Mouse (Mus musculus) liver, embryonic 11.5 days (tissue): Measurements from ENCODE around the gene Bcar3. TPM values are rescaled to one million over a fixed set of nuclear protein-coding genes. Genes with fewer than 3 reads are reported as not detected.
"Not testable (repeated sequence)": the region's sequence is repeated elsewhere in the genome, so short reads cannot be mapped to it uniquely, and the experiment has no call there.

Source experiments
- ATAC-seq: fragments of 200-750 bp; cut with Nextera tagmentation; replicated peaks from 2 replicates; pipeline ENCODE4 v1.8.0; 2017; ENCODE audit warnings: moderate number of reproducible peaks, mild to moderate bottlenecking, moderate TSS enrichment, moderate library complexity; ENCODE audit not compliant: low FRiP score
- DNase-seq: peaks from one replicate; pipeline ENCODE4 v3.0.0-alpha.2; 2017; ENCODE audit warnings: low spot score
- H3K27ac ChIP-seq: fragments of 300-500 bp; sonication (generic); 2 replicates; pipeline ENCODE4 v1.5.1; 2014; ENCODE audit warnings: mild to moderate bottlenecking, low read depth, low read length, control low read depth
- H3K27me3 ChIP-seq: fragments of 300-500 bp; sonication (generic); replicated peaks from 2 replicates; pipeline ENCODE4 v1.6.1; 2014; ENCODE audit warnings: low read length, mixed read lengths; ENCODE audit not compliant: control insufficient read depth, insufficient read depth
- H3K36me3 ChIP-seq: fragments of 300-500 bp; sonication (generic); 2 replicates; pipeline ENCODE4 v1.6.1; 2014; ENCODE audit warnings: mild to moderate bottlenecking, low read length, moderate library complexity, mixed read lengths; ENCODE audit not compliant: control insufficient read depth, insufficient read depth
- H3K4me1 ChIP-seq: fragments of 300-500 bp; sonication (generic); replicated peaks from 2 replicates; pipeline ENCODE4 v1.6.1; 2014; ENCODE audit warnings: low read length, mixed read lengths; ENCODE audit not compliant: control insufficient read depth, insufficient read depth
- H3K4me2 ChIP-seq: fragments of 300-500 bp; sonication (generic); 2 replicates; pipeline ENCODE4 v1.6.1; 2014; ENCODE audit warnings: mild to moderate bottlenecking, control low read depth, moderate library complexity
- H3K4me3 ChIP-seq: fragments of 300-500 bp; sonication (generic); 2 replicates; pipeline ENCODE4 v1.5.1; 2014; ENCODE audit warnings: low read depth, low read length, control low read depth
- H3K9ac ChIP-seq: fragments of 300-500 bp; sonication (generic); 2 replicates; pipeline ENCODE4 v1.6.1; 2014; ENCODE audit warnings: low read depth, low read length, control low read depth
- H3K9me3 ChIP-seq: fragments of 300-500 bp; sonication (generic); 2 replicates; pipeline ENCODE4 v1.6.1; 2016; ENCODE audit warnings: low read length, inconsistent platforms, mixed read lengths; ENCODE audit not compliant: control insufficient read depth
- WGBS: fragments of 180-500 bp; shearing (Covaris S2); extraction: QIAGEN DNeasy Blood & Tissue Kit; methylation state at CpG from one replicate; pipeline ENCODE4 v1.1.7; 2014; 5-methylcytosine and 5-hydroxymethylcytosine counted together
- polyA plus RNA-seq: library from polyadenylated mRNA; unstranded; fragments of >200 nt; fragmentation: Nextera tagmentation; extraction: Ambion mirVana; gene quantifications from 2 replicates; pipeline ENCODE4 v1.2.1, GENCODE M21; 2014

Gene Bcar3
- polyA plus RNA-seq, 1 experiment from 2014 or later = 10.1 TPM

DNA sequence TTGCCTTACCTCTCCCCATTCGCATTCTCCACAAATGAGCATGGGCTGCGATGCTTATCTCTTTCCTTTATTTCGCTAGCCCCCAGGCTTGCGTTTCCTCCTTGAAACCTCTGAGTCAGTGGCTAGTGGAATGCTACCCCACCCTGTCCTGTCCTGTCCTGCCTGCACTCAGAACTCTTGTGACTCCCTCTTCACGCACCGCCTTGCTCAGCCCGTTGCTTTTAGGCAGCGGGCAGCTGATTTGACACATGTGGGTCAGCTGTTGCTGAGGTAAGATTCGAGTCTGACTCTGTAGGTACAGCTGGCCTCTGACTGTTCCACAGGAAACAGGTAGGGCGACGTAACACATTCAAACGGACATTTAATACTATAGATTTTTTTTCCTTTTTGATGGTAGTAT, 97.9 kb downstream of the Bcar3 start:
- no peak overlapping the region for H3K4me3 ChIP-seq
- DNase-seq (no peak), ATAC-seq (no peak)
- no peak overlapping the region for H3K4me2 ChIP-seq
- no peaks in the 10 kb centered on the region for H3K4me1 ChIP-seq
- no peaks in the 10 kb centered on the region for H3K9me3 ChIP-seq
- H3K9ac ChIP-seq = no peak overlapping the region
- H3K27me3 ChIP-seq = no peaks in the 10 kb centered on the region
- H3K36me3 ChIP-seq = no peaks in the 10 kb centered on the region
- 43% methylated on average over 12 of the region's 12 CpGs for WGBS
- no peak overlapping the region for H3K27ac ChIP-seq

GRCm38 (mm10) chr3:122393411-122393810, 99.5 kb downstream of the Bcar3 start:
- ATAC-seq, H3K36me3 ChIP-seq, H3K27ac ChIP-seq, H3K4me3 ChIP-seq, H3K9ac ChIP-seq, DNase-seq, H3K4me2 ChIP-seq, H3K9me3 ChIP-seq, H3K27me3 ChIP-seq, H3K4me1 ChIP-seq: not testable (repeated sequence)
- 52% methylated on average over 4 of the region's 4 CpGs for WGBS

DNA sequence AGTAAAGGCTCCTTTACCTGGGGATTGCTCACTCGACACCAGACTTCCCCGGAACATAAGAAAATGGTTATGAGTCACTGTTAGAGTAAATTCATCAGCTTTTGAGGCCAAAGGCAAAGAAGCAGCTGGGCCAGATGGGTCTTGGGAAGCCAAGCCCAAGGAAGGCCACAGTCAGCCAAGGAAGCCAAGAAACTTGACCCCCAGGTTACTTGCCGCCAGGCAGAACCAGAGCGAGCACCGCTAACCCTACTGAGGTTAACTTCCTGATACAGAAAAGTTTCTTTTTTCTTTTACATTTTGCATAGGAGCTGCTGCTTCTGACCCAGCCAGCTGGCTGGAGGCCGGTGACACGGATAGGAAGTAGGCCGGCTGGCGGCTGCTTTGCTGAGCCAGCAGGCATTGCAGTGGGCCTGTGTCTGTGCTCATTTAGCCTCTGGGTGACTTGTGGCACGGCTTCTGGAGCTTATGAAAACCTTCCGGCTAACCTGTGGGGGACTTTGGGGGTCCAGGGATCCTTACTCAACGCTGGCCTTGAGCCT, 100.0 kb downstream of the Bcar3 start:
- H3K4me2 ChIP-seq = no peak overlapping the region
- no peaks in the 10 kb centered on the region for H3K4me1 ChIP-seq
- no peak overlapping the region for H3K9ac ChIP-seq
- H3K36me3 ChIP-seq = no peaks in the 10 kb centered on the region
- no peak overlapping the region for H3K27ac ChIP-seq
- DNase-seq (no peak), ATAC-seq (no peak)
- no peaks in the 10 kb centered on the region for H3K27me3 ChIP-seq
- no peak overlapping the region for H3K4me3 ChIP-seq
- 84% methylated on average over 12 of the region's 12 CpGs for WGBS
- H3K9me3 ChIP-seq = no peaks in the 10 kb centered on the region

DNA sequence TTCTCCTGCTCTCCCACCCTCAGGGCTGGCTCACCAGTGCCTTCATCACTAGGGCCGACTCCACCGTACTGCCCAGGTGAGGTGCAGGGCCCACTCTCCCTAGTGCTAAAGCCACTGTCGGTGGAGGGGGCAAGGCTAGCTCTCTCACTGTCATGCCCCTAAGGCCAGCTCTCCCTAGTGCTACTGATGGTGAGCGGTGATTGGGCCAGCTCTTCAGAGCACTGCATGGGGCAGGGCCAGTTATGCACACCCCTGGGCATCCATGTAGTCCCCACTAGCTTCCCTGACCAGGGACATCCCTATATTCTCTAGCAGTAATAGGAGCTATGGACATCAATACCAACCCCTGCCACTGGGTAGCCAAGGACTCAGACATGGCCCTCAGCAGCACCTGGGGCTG, 103.0 kb downstream of the Bcar3 start:
- no peak overlapping the region for H3K9ac ChIP-seq
- H3K4me2 ChIP-seq = no peak overlapping the region
- WGBS = 85% methylated on average over 4 of the region's 4 CpGs

DNA sequence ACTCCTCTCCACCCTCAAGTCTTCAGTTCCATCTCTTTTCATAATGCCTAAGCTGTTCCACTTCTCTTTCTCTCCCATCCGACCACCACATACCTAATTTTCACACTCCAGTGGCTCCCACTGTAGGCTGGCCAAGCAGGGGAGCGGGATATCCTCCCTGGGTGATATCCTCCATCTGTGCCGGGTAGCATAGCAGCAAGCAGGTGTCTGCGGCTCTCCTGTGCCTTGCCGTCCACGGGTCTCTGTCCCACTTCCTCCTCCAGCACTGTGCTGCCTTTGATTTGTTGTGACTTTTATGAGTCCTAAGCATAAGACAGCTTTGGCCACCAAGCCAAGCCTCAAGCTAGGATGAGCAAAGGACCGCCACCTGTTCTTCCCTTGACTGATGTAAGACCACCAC, 103.5 kb downstream of the Bcar3 start:
- WGBS = 80% methylated on average over 7 of the region's 7 CpGs
- Histone ChIP-seq H3K4me1 (peaks cover 7% of the 10 kb centered on the region), H3K36me3 (no peaks in the 10 kb centered on the region), H3K4me3 (no peak overlapping the region), H3K9ac (no peak overlapping the region), H3K9me3 (no peaks in the 10 kb centered on the region), H3K4me2 (no peak overlapping the region), H3K27me3 (no peaks in the 10 kb centered on the region), H3K27ac (no peak overlapping the region)
- DNase-seq = no peak
- ATAC-seq = no peak

More for the DNA sequence above, 103.0 kb downstream of the Bcar3 start:
- Histone ChIP-seq H3K27me3 (no peaks in the 10 kb centered on the region), H3K27ac (no peak overlapping the region), H3K36me3 (no peaks in the 10 kb centered on the region), H3K4me3 (no peak overlapping the region), H3K4me1 (peaks cover 3% of the 10 kb centered on the region), H3K9me3 (no peaks in the 10 kb centered on the region)
- ATAC-seq (no peak), DNase-seq (no peak)

DNA sequence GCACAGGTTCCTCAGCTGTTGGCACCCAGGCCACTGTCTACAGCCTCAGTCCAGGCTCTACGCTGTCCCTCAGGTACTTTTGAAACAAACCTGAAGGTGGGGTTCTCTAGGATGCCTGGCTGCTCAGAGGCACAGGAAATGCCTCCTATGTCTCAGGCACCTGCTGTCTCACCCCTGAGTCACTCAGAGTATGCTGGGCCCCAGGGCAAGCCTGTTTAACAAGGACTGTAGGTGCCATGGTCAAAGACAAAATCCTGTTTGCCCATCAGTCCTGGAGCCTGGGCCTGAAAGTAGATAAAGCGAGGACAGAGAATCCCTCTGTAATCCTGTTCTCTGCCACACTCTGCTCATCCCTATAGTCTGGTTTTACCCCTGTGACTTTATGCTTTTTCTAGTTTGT, 107.1 kb downstream of the Bcar3 start:
- peaks cover 10% of the 10 kb centered on the region for H3K4me1 ChIP-seq
- no peak overlapping the region for H3K4me3 ChIP-seq
- H3K9ac ChIP-seq = no peak overlapping the region
- no peaks in the 10 kb centered on the region for H3K36me3 ChIP-seq
- no peaks in the 10 kb centered on the region for H3K9me3 ChIP-seq
- no peak overlapping the region for H3K4me2 ChIP-seq
- DNase-seq = no peak
- no peak for ATAC-seq
- H3K27me3 ChIP-seq = no peaks in the 10 kb centered on the region
- 87% methylated on average over 2 of the region's 2 CpGs for WGBS
- no peak overlapping the region for H3K27ac ChIP-seq

DNA sequence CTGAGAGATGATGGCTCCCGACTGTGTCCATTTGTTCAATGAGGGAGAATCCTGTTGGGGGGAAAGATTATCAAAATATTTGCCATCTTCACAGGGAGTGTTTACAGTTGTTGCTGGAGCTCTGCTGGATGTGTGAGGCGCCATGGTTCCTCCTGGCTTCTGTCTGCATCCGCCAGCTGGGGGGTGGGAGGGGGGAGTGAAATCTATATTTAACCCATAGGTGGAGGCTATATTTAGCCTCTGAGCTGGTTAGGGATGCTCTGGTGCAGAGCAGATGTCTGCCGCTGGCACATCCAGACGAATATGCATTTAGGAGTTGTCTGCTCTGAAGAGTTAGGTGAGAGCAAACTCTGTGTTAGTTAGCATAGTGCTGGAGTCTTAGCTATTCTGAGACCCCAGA, 108.2 kb downstream of the Bcar3 start:
- H3K9ac ChIP-seq = no peak overlapping the region
- peaks cover 10% of the 10 kb centered on the region for H3K4me1 ChIP-seq
- H3K4me3 ChIP-seq = no peak overlapping the region
- H3K9me3 ChIP-seq = no peaks in the 10 kb centered on the region
- H3K36me3 ChIP-seq = no peaks in the 10 kb centered on the region
- DNase-seq (no peak), ATAC-seq (no peak)
- H3K27me3 ChIP-seq = no peaks in the 10 kb centered on the region
- no peak overlapping the region for H3K4me2 ChIP-seq
- no peak overlapping the region for H3K27ac ChIP-seq
- 43% methylated on average over 5 of the region's 5 CpGs for WGBS

DNA sequence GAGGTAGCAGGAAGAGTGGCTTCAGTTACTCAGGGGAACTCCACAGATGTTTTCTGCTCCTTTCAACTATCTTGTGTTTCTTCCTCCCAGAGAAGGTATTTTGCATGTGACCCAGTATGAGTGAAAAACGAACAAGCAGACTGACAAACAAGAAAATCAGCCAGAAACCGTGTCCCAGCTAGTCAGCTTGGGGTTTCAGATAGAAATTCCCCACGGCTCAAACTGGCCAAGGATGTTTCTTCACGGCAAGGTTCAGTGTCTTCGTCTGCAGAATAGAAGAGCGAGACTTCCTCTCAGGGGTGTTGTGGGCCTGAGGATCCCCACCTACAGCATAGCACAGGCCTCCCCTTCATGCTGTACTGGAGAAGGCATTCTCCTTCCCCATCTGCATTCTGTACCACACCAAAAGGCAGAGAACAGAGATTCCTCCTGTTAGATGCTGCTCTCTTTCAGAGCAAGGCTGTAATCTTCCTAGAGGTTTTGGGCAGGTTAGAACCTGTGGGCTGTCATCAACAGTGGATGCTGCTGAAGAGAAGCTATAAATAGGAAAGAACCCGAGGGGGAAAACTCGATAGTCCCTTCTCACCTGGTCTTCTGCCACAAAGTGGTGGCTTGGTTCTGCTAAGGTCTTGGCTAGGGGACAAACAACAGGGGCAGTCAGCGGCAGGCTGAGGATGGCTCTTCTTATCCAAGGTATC, 110.1 kb downstream of the Bcar3 start:
- Histone ChIP-seq H3K27ac (no peak overlapping the region), H3K9ac (no peak overlapping the region), H3K4me3 (no peak overlapping the region), H3K4me1 (peaks cover 10% of the 10 kb centered on the region), H3K9me3 (no peaks in the 10 kb centered on the region), H3K27me3 (no peaks in the 10 kb centered on the region), H3K36me3 (no peaks in the 10 kb centered on the region), H3K4me2 (no peak overlapping the region)
- no peak for ATAC-seq
- WGBS = 71% methylated on average over 9 of the region's 9 CpGs
- no peak for DNase-seq
